Mouse (Mus musculus) erythroblast, embryonic 14.5 days (primary cell): ENCODE data around the gene Klhdc8b.

Experiments used
- GATA1 ChIP-seq: IDR thresholded peaks from 2 replicates; pipeline ENCODE4 v1.6.1; 2012; ENCODE audit warnings: low read length, inconsistent platforms, mixed read lengths
- TAL1 ChIP-seq: IDR thresholded peaks from 3 replicates; pipeline ENCODE4 v1.6.1; 2012; ENCODE audit warnings: low read length, inconsistent platforms, mixed read lengths

DNA sequence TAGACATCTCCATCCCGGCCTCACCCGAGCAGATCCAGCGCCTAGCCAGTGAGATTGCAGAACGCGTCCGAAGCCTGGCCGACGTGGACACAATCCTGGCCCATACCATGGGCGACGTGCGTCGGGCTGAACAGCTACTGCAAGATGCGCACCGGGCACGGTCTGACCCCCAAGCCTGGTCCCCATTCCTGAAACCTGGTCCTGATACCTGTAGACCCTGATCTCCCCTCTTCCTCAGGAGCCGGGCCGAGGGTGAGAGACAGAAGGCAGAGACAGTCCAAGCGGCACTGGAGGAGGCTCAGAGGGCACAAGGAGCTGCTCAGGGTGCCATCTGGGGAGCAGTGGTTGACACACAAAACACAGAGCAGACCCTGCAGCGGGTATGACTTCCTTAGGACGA, 27.8 kb upstream of the Klhdc8b start:
- TF ChIP-seq GATA1 (no peak), TAL1 (no peak)
